Mouse (Mus musculus) lung, postnatal 4 days (tissue): Measurements from ENCODE around the gene Rab9.
A peak's percentile ranks its signal among the peaks of the same experiment; 100 is the strongest.

Experiments
- DNase-seq, 2 experiments: peaks; one replicate each; pipeline ENCODE4 v3.0.0; 2021

The Rab9 gene

GRCm38 (mm10) chrX:166479365-166479983, at the start of gene Rab9:
Rab9 (minus strand) TSS chrX:166479867.
- DNase-seq: peak; percentile 94 to 96

GRCm38 (mm10) chrX:166528126-166528525, 48.5 kb upstream of the Rab9 start:
- DNase-seq: no peak

- DNase-seq: peak in 1 of 2 experiments; percentile 25
Measured at GRCm38 (mm10) chrX:166525637-166526315, 46.1 kb upstream of the Rab9 start.

GRCm38 (mm10) chrX:166520782-166521181, 41.1 kb upstream of the Rab9 start:
- DNase-seq: no peak

- DNase-seq: peak in 1 of 2 experiments; percentile 20
Measured at GRCm38 (mm10) chrX:166518345-166518744, 38.7 kb upstream of the Rab9 start, which contains the start of gene Tceanc. Tceanc (minus strand) TSS chrX:166518567.

GRCm38 (mm10) chrX:166516631-166517030, 37.0 kb upstream of the Rab9 start:
- DNase-seq: no peak

- DNase-seq: no peak
Measured at GRCm38 (mm10) chrX:166515923-166516322, 36.3 kb upstream of the Rab9 start.

- DNase-seq: peak in 1 of 2 experiments; percentile 45
Measured at GRCm38 (mm10) chrX:166514035-166514434, 34.4 kb upstream of the Rab9 start.

- no peak for DNase-seq
Measured at GRCm38 (mm10) chrX:166512071-166512470, 32.4 kb upstream of the Rab9 start.

- no peak for DNase-seq
Measured at GRCm38 (mm10) chrX:166511107-166511506, 31.4 kb upstream of the Rab9 start.

GRCm38 (mm10) chrX:166509761-166510738, 30.4 kb upstream of the Rab9 start:
- DNase-seq: peak; percentile 94 to 97

GRCm38 (mm10) chrX:166504421-166504820, 24.8 kb upstream of the Rab9 start:
- DNase-seq: peak in 1 of 2 experiments; percentile 21

GRCm38 (mm10) chrX:166499496-166500190, 20.0 kb upstream of the Rab9 start:
- no peak for DNase-seq

- DNase-seq: no peak
Measured at GRCm38 (mm10) chrX:166497771-166498170, 18.1 kb upstream of the Rab9 start.

GRCm38 (mm10) chrX:166495052-166495451, 15.4 kb upstream of the Rab9 start:
- DNase-seq: no peak

- peak in 1 of 2 experiments; percentile 26 for DNase-seq
Measured at GRCm38 (mm10) chrX:166478631-166479364, 869 bp downstream of the Rab9 start.

GRCm38 (mm10) chrX:166477393-166477792, 2.3 kb downstream of the Rab9 start:
- DNase-seq: no peak

- no peak for DNase-seq
Measured at GRCm38 (mm10) chrX:166472612-166473011, 7.1 kb downstream of the Rab9 start.

GRCm38 (mm10) chrX:166468321-166468720, 11.3 kb downstream of the Rab9 start:
- no peak for DNase-seq

GRCm38 (mm10) chrX:166455525-166455924, 24.1 kb downstream of the Rab9 start:
- no peak for DNase-seq

GRCm38 (mm10) chrX:166454331-166454730, 25.3 kb downstream of the Rab9 start:
- no peak for DNase-seq

GRCm38 (mm10) chrX:166453532-166453931, 26.1 kb downstream of the Rab9 start:
- DNase-seq: no peak
